Mouse (Mus musculus): ENCODE measurements around the gene Tcf7l2. TPM values are rescaled to one million over a fixed set of nuclear protein-coding genes. Genes with fewer than 3 reads are reported as not detected.

Tcf7l2 gene
- polyA plus RNA-seq, 1 experiment from 2014 or later: 108 TPM

- Histone ChIP-seq H3K9me3 (replicated peaks) (no peaks in the 10 kb centered on the region), H3K27me3 (no peaks in the 10 kb centered on the region), H3K27ac (replicated peaks) (peak overlapping the region; percentile 72), H3K36me3 (peaks cover 4% of the 10 kb centered on the region; the same call in 1 of the 2 replicates), H3K4me3 (replicated peaks) (no peak overlapping the region), H3K9ac (no peak overlapping the region), H3K4me2 (replicated peaks) (peak overlapping the region; percentile 24; the same call in 1 of the 2 replicates), H3K4me1 (peaks cover 33% of the 10 kb centered on the region)
- WGBS: 17% methylated on average over 20 of the region's 20 CpGs
- 0 out of 2 replicates have a peak, but pooled peaks have one; percentile 6 for ATAC-seq (ENCODE audit: insufficient number of reproducible peaks, low FRiP score, low TSS enrichment, low read depth)
Observed at GRCm38 (mm10) chr19:55807194-55808053, 65.8 kb downstream of the Tcf7l2 start.

DNA sequence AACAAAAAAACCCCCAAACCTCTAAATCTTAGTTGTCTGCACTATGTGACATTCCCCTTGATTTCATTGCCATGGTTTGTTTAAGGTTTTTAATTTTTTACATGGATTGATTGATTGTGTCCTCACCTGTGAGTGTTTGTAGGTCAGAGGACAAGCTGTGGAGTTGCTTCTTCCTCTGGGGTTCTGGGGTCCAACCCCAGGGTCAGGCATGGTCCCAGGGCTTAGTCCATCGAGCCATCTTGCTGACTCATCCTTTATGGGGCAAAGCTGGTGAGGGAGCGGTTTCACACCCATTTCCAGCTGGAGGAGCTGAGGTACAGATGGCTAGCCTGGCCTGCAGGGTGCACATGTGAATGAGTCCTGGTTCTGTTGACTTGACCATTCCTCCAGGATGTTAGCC is 66.7 kb downstream of the Tcf7l2 start:
- Histone ChIP-seq H3K9ac (no peak overlapping the region), H3K4me2 (replicated peaks) (no peak overlapping the region), H3K4me1 (peaks cover 38% of the 10 kb centered on the region), H3K4me3 (replicated peaks) (no peak overlapping the region), H3K27ac (replicated peaks) (no peak overlapping the region), H3K27me3 (no peaks in the 10 kb centered on the region), H3K36me3 (peaks cover 4% of the 10 kb centered on the region; the same call in 1 of the 2 replicates), H3K9me3 (replicated peaks) (no peaks in the 10 kb centered on the region)
- no peak for ATAC-seq (ENCODE audit: insufficient number of reproducible peaks, low FRiP score, low TSS enrichment, low read depth)
- WGBS: 72% methylated on average over 2 of the region's 2 CpGs

- no peaks in the 10 kb centered on the region for H3K9me3 ChIP-seq (replicated peaks)
- peaks cover 48% of the 10 kb centered on the region for H3K4me1 ChIP-seq
- no peak overlapping the region for H3K4me3 ChIP-seq (replicated peaks)
Observed at GRCm38 (mm10) chr19:55809539-55809938, 67.9 kb downstream of the Tcf7l2 start.

GRCm38 (mm10) chr19:55812236-55812635 is 70.6 kb downstream of the Tcf7l2 start:
- Histone ChIP-seq H3K27ac (replicated peaks) (no peak overlapping the region), H3K9me3 (replicated peaks) (no peaks in the 10 kb centered on the region), H3K4me2 (replicated peaks) (no peak overlapping the region), H3K4me3 (replicated peaks) (no peak overlapping the region), H3K4me1 (peaks cover 56% of the 10 kb centered on the region), H3K36me3 (no peaks in the 10 kb centered on the region; the same call in 1 of the 2 replicates), H3K9ac (no peak overlapping the region), H3K27me3 (no peaks in the 10 kb centered on the region)
- no peak for ATAC-seq (ENCODE audit: insufficient number of reproducible peaks, low FRiP score, low TSS enrichment, low read depth)

More at GRCm38 (mm10) chr19:55809539-55809938, 67.9 kb downstream of the Tcf7l2 start:
- WGBS: 87% methylated on average over 4 of the region's 4 CpGs
- ATAC-seq (ENCODE audit: insufficient number of reproducible peaks, low FRiP score, low TSS enrichment, low read depth): no peak
- peaks cover 4% of the 10 kb centered on the region; the same call in 1 of the 2 replicates for H3K36me3 ChIP-seq
- H3K4me2 ChIP-seq (replicated peaks): no peak overlapping the region
- no peak overlapping the region for H3K9ac ChIP-seq
- H3K27ac ChIP-seq (replicated peaks): no peak overlapping the region
- no peaks in the 10 kb centered on the region for H3K27me3 ChIP-seq

GRCm38 (mm10) chr19:55815010-55815790 is 73.6 kb downstream of the Tcf7l2 start:
- Histone ChIP-seq H3K9ac (no peak overlapping the region), H3K4me2 (replicated peaks) (peak overlapping the region; percentile 12; the same call in 1 of the 2 replicates), H3K4me1 (peaks cover 66% of the 10 kb centered on the region), H3K27me3 (no peaks in the 10 kb centered on the region), H3K9me3 (replicated peaks) (no peaks in the 10 kb centered on the region), H3K36me3 (peaks cover 9% of the 10 kb centered on the region), H3K4me3 (replicated peaks) (no peak overlapping the region), H3K27ac (replicated peaks) (peak overlapping the region; percentile 58; the same call in 1 of the 2 replicates)
- ATAC-seq (ENCODE audit: insufficient number of reproducible peaks, low FRiP score, low TSS enrichment, low read depth): peak; percentile 83
- WGBS: 36% methylated on average over 15 of the region's 15 CpGs

GRCm38 (mm10) chr19:55816974-55817373 is 75.4 kb downstream of the Tcf7l2 start:
- H3K27ac ChIP-seq (replicated peaks): no peak overlapping the region
- peaks cover 62% of the 10 kb centered on the region for H3K4me1 ChIP-seq

GRCm38 (mm10) chr19:55820202-55820601 is 78.6 kb downstream of the Tcf7l2 start:
- ATAC-seq (ENCODE audit: insufficient number of reproducible peaks, low FRiP score, low TSS enrichment, low read depth): no peak
- H3K27me3 ChIP-seq: no peaks in the 10 kb centered on the region
- peaks cover 59% of the 10 kb centered on the region for H3K4me1 ChIP-seq
- H3K9me3 ChIP-seq (replicated peaks): no peaks in the 10 kb centered on the region
- H3K36me3 ChIP-seq: peaks cover 10% of the 10 kb centered on the region
- no peak overlapping the region for H3K4me2 ChIP-seq (replicated peaks)
- no peak overlapping the region for H3K9ac ChIP-seq
- no peak overlapping the region for H3K4me3 ChIP-seq (replicated peaks)
- H3K27ac ChIP-seq (replicated peaks): no peak overlapping the region
- 86% methylated on average over 7 of the region's 7 CpGs for WGBS

More at GRCm38 (mm10) chr19:55816974-55817373, 75.4 kb downstream of the Tcf7l2 start:
- WGBS: 34% methylated on average over 7 of the region's 7 CpGs
- no peak for ATAC-seq (ENCODE audit: insufficient number of reproducible peaks, low FRiP score, low TSS enrichment, low read depth)
- Histone ChIP-seq H3K9me3 (replicated peaks) (no peaks in the 10 kb centered on the region), H3K27me3 (no peaks in the 10 kb centered on the region), H3K36me3 (peaks cover 10% of the 10 kb centered on the region), H3K9ac (no peak overlapping the region), H3K4me3 (replicated peaks) (no peak overlapping the region), H3K4me2 (replicated peaks) (no peak overlapping the region)

DNA sequence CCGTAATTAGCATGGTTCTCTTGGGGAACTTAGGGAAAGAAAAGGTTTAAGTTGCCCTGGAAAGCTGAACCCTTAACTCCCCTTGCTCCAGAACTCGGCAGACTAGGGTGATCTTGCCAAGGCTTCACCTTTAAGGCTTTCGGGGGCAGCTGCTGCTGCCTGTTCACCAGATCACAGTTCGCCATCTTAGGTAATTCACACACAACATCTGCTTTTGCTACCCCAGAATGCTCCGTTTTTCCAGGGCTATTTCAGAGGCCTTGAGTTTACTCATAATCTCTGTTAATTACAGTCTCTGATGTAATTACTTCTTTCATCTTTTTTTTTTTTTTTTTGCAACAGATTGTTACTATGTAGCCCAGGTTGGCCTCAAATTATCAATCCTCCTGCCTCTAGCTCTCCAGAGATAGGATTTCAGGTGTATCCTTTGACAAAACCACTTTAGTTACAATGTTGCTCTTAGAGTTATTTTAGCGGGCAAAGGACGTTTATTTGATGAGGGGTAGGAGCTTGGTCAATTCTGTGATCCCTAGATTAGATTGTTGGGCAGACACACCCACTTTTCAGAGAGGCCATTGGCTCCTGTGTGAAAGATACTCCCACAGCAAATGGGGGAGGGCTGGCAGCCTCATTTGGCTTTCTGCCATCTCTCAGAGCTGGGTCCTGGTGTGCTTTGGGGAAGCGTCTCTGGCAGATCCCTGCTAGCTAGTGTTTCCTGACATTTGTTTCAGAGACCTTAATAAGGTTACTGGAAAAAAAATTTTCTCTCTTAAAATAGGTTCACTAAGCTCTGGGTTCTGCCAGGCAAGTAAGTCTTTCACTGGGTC is 83.6 kb downstream of the Tcf7l2 start:
- peaks cover 65% of the 10 kb centered on the region for H3K4me1 ChIP-seq
- H3K9me3 ChIP-seq (replicated peaks): no peaks in the 10 kb centered on the region
- 0 out of 2 replicates have a peak, but pooled peaks cover under 1% of the 10 kb centered on the region for H3K36me3 ChIP-seq
- H3K4me3 ChIP-seq (replicated peaks): no peak overlapping the region
- WGBS: 27% methylated on average over 8 of the region's 8 CpGs
- H3K4me2 ChIP-seq (replicated peaks): no peak overlapping the region
- no peak for ATAC-seq (ENCODE audit: insufficient number of reproducible peaks, low FRiP score, low TSS enrichment, low read depth)
- H3K27me3 ChIP-seq: no peaks in the 10 kb centered on the region
- peak overlapping the region; percentile 71 for H3K27ac ChIP-seq (replicated peaks)
- no peak overlapping the region for H3K9ac ChIP-seq

- H3K27ac ChIP-seq (replicated peaks): peak overlapping the region; percentile 71
- peaks cover 71% of the 10 kb centered on the region for H3K4me1 ChIP-seq
- H3K36me3 ChIP-seq: no peaks in the 10 kb centered on the region
- H3K4me3 ChIP-seq (replicated peaks): no peak overlapping the region
- ATAC-seq (ENCODE audit: insufficient number of reproducible peaks, low FRiP score, low TSS enrichment, low read depth): 0 out of 2 replicates have a peak, but pooled peaks have one; percentile 26
- WGBS: 39% methylated on average over 10 of the region's 10 CpGs
- no peak overlapping the region for H3K4me2 ChIP-seq (replicated peaks)
- H3K9ac ChIP-seq: no peak overlapping the region
- H3K27me3 ChIP-seq: no peaks in the 10 kb centered on the region
- H3K9me3 ChIP-seq (replicated peaks): no peaks in the 10 kb centered on the region
Observed at GRCm38 (mm10) chr19:55825951-55826507, 84.4 kb downstream of the Tcf7l2 start.

DNA sequence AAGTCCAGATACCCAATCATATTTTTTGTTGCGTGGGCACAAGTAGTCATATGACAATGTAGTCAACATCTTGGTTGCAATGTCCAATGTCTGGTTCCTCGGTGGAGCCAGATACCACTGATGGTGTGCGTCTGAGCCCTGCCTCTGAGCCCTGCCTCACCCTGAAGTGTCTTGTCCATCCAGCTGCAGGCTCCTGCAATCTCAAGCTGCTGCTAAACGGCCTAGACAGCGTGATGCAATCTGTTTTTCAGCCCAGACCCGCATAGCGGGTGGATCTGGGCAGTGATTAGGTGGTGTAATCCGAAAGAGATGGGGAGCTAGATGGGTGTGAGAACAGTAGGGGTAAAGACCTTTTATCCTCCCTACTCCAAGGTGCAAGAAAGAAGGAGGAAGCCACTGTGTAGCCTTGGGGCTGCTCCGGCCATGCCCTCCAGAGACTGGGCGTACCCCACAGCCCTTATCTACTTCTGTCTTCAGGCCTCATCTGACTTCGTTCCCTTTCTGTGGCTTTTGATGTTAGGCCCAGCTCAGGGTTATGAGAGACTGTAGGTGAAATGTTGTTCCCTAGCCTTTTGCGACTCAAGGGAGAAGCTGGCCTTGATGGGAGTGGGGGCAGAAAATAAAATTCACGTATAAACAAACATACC is 86.1 kb downstream of the Tcf7l2 start:
- ATAC-seq (ENCODE audit: insufficient number of reproducible peaks, low FRiP score, low TSS enrichment, low read depth): no peak
- H3K36me3 ChIP-seq: no peaks in the 10 kb centered on the region
- no peak overlapping the region for H3K27ac ChIP-seq (replicated peaks)
- H3K4me3 ChIP-seq (replicated peaks): no peak overlapping the region
- H3K4me1 ChIP-seq: peaks cover 83% of the 10 kb centered on the region
- H3K9me3 ChIP-seq (replicated peaks): no peaks in the 10 kb centered on the region
- 75% methylated on average over 13 of the region's 13 CpGs for WGBS
- H3K9ac ChIP-seq: no peak overlapping the region
- H3K27me3 ChIP-seq: no peaks in the 10 kb centered on the region
- H3K4me2 ChIP-seq (replicated peaks): no peak overlapping the region

Data from embryonic facial prominence, embryonic 15.5 days (tissue).